Mouse (Mus musculus): ENCODE measurements around the gene Ddi2.
"Not testable (repeated sequence)": the region's sequence is repeated elsewhere in the genome, so short reads cannot be mapped to it uniquely, and the experiment has no call there.

Ddi2 gene

DNA sequence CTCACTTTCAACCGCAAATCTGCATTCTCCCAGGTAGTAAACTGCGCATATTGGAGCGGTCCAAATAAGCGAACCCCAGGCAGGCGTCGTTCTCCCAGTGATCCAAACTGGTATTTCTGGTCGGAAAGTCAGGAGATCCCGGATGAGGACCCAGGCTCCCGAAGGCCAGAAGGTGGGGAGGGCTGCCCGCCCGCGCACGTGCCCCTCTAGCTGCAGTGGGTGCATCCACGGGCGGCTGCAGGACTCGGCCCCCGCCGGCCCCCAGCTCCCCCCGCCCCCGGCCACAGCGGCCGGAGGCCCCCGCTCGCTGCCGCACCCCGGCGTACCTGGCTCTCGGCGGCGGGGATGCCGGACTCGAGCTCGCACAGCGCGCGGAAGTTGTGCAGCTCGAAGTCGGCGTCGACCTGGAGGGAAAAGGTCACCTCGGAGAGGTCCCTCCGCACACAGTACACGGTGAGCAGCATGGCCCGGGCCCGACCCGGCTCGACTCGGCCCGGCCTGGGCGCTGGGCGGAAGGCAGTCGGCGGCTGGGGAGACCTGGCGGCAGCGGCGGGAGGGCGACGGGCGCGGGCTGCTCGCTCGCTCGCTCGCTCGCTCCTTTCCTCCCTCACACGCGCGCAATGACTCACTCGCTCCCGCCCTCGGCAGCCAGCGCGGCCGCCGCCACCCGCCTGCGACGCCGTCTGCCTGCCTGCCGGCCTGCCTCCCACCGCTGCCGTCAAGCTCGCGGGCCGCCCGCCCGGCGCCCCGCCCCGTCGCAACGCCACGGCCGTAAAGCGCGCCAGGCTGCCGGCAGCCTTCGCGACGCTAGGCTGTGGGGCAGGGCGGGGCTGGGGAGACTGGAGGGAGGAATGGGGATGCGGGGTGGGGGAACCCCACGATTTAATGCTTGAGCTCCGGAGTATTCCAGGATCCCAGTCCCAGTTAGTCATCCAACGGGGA is at the start of gene Ddi2:
Gene Ddi2 (minus strand): TSS at position 689 of the 942 bp plus-strand sequence.
- in situ Hi-C loops (cut with MboI; ENCODE audit: low sequenced_read_pairs), result no loop called here

DNA sequence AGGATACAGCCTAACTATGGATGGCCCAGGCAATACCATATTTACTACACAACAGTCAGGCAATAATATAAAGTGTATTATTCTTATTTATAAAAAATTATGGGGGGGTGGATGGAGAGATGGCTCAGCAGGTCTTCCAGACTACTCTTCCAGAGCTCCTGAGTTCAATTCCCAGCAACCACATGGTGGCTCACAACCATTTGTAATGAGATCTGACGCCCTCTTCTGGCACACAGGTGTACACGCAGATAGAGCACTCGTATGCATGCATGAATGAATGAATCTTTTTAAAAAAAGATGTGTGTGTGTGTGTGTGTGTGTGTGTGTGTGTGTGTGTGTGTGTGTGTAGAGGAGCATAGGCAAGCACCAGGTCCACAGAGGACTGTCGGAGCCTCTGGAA is 49.8 kb upstream of the Ddi2 start:
- in situ Hi-C loops (cut with MboI; ENCODE audit: low sequenced_read_pairs), result not testable (repeated sequence)

DNA sequence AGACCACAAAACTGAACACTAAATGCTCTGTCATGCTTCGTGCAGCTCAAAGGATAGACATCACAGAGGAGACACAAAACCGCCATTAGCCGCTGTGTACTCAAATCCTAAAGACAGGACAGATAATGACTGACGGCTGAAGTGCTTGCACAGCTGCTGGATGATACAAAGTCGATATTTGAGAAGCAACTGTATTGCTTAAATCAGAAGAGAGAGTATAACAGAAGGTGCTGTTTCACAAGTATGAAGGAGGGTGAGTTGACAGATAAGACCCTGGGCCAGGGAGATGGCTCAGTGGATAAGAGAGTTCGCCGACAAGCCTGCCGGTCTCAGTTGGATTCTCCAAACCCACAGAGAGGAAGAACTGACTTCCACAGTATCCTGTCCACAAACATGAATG is 48.6 kb upstream of the Ddi2 start:
- in situ Hi-C loops (cut with MboI; ENCODE audit: low sequenced_read_pairs), result no loop called here

DNA sequence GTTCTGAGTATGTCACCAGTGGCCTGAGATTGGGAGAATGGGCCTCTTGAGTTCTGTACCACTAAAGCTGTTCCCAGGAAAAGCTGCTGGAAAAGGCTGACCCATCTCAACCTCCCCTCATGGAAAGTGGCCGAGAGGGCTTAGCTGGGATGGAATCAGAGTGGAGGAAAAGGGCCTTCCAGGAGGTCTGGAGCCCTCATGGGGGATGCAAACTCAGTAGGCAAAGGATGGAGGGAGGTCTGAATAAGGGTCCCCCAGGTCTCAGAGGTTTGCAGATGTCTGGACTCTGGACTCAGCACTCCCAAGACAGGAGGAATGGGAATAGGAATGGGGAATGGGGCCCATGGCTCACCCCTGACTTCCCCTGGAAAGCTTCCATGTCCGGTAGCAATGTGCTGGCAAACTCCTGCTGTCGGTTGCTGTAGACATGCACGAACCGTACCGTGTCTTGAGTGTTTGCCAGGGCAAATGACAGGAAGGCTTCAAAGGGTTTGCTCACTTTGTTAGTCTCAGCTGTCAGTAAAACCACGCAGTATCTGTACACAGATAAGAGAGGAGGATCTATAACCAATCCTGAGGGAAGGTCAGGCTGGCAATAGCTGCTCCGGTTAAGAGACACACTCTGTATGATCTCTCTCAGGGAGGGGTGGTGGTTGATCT is 46.4 kb upstream of the Ddi2 start:
- in situ Hi-C loops (cut with MboI; ENCODE audit: low sequenced_read_pairs), result no loop called here

DNA sequence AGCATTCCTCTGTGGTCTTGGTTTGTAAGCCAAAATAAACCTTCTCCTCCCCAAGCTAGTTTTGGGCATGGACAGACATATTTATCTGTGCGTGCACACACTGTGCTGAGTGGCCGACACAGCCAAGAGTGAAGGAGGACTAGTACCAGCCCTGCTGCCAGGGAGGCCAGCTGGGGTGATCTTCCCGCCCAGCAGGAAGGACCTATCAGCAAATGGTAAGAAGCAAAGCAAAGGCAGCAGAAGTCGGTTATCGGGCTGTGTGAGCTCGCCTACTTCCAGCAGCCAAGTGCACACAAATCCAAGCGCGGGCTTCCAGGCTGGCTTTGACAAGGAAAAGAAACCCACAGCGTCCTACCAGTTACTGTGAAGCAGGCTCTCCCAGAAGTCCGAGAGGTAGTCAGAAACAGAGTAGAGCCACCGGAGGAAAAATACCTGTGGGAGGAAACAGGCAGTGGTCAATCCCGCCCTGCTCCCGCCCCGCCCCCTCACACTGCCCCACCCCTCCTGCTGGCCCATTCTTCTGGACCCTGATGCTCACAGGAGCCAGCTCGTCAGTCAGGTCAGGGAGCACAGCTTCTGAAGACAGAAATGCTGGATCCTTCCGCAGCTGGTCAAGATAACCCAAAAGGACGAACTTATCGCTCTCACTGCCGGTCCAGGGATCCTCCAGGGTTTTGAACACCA is 44.3 kb upstream of the Ddi2 start:
- in situ Hi-C loops (cut with MboI; ENCODE audit: low sequenced_read_pairs), result no loop called here

DNA sequence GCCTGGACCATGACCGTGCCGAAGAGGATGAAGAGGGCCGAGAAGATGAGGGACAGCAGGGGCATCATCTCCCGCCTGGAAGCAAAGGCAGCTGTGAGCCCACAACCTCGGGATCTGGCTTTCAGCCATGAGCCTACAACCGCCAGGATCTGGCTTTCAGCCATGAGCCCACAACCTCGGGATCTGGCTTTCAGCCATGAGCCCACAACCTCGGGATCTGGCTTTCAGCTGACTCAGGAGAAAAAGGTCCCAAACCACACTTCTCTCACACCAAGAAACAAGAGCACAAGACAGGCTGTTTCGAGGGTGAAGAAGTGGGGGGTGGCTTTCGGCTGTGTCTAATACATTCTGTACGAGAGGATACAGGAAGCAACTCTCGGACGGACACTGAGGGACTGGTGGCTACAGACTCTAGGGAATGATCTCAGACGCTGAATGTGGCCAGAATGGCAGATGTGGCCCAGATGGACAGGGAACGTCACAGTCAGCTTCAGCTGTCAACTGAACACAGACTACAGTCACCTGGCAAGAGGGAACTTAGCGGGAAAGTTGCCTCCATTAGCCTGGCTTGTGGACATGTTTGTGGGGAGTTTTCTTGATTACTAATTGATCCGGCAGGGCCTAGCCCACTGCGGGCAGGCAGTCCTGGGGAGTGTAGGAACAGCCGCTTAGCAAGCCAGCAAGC is 43.6 kb upstream of the Ddi2 start:
- in situ Hi-C loops (cut with MboI; ENCODE audit: low sequenced_read_pairs), result no loop called here

DNA sequence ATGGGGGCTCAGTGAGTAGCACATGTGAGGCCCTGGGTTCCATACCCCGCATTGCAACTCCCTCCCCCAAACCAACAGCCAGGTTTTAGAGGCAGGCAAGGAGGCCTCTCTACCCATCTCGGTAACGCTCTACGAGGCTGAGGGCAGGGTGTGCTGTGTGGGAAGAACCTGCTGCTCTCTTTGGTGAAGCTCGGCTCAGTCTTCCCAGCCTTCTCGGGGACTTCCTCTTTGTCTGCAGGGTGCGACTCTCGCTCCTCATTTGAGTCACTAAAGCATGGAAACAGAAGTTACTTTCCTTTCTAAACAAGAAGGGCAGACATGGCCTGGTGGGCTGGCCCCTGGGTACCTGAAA is 43.1 kb upstream of the Ddi2 start:
- in situ Hi-C loops (cut with MboI; ENCODE audit: low sequenced_read_pairs), result no loop called here

DNA sequence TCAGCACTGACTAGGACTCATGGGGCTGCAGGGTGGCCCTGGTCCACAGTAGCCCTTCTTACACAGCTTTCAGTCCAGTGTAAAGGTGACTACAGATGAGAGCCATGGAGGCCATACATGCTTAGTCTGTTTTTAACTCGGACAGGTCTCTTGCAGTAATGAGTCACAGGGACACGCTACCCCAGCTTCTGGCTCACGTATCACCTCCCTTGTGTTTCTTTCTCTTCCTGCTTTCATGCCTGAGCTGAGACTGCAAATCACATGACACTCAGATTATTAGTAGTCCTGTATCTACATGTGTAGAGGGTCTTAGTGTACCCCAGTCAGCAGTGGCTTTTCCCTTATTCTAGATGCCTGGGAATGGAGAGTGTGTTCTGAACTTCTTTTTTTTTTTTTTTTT is 41.8 kb upstream of the Ddi2 start:
- in situ Hi-C loops (cut with MboI; ENCODE audit: low sequenced_read_pairs), result no loop called here

DNA sequence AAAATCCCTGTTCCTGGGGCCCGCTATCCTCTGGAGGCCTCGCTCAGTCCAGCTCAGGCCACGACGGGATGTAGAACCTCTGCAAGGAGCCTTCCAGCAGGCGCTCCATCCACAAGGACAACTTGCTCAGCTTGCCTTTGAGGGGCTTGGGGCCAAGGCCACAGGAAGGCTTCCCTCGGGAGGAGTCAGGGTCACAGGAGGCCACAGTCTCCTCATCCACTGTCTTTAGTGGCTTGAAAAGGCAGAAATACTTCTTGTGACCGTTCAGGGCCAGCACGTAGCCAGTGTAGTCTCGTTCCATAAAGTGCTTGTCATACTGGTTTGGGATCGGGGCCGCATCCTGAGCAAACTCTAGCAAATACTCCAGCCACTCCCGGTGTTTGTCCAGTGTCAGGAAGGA is 40.3 kb upstream of the Ddi2 start:
- in situ Hi-C loops (cut with MboI; ENCODE audit: low sequenced_read_pairs), result no loop called here

DNA sequence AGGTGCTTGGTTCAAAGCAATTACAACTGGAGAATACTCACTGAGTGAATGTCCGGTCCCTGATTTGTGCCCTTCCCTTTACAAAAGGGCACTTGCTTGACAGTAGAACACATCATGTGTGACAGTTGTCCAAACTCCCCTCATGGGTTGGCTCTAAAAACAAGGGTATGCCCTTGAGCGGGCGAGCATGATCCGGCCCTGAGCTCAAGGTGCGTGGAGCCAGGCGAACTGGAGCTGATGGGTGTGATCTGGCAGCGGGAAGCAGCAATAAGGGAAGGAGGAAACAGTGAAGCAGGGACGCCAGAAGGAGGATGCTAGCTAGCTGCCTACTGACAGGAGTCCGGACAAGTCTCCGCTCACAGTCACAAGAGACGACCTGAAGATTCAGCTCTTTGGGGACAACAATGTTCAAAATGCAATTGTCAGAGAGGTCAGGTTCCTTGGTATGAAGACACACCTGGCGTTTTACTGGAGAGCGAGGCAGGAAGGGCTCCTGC is 38.9 kb upstream of the Ddi2 start:
- in situ Hi-C loops (cut with MboI; ENCODE audit: low sequenced_read_pairs), result no loop called here

DNA sequence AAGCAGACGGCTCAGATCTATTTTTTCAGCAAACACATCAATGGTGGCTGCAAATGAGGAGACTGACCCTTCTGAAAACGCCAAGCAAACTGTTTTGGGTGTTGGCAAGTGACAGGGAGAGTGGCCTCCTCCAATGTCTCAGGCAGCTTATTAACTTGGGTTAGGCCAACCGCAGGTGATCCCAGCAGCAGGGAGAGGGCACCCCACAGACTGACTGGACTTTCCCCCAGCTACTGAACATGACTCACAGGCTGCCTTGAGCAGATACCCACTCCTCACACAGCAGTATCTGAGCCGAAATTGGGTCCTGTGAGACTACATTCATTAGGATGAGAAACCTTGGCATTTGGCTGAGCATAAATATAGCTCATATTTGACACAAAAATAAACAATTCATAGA is 37.7 kb upstream of the Ddi2 start:
- in situ Hi-C loops (cut with MboI; ENCODE audit: low sequenced_read_pairs), result no loop called here

DNA sequence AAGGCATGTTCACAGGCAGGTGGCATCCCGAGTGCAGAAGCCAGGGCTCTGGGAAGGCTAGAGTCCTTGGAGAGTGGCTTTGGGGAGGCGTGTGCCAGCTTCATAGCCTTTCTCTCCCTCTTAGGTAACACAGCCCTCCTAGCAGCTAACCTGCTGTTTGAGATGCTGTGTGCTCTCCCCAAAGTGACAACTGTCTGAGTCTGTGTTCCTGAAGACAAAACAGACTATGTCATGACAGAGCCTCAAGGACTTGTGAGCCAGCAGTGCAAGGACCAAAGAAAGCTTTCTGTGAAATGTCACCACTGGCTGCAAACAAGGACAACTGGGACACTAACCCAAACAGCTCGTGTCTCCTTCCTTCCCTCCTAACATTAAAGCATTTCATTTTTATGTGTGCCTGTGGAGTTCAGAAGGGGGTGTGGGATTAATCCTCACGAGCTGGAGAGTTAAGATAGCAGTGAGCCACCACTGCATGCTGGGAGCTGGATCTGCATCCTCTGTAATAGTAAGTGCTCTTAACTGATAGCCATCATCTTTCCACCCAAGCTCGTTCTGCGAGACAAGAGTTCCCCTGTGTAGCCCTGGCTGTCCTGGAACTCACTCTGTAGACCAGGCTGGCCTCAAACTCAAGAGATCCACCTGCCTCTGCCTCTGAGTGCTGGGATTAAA is 35.8 kb upstream of the Ddi2 start:
- in situ Hi-C loops (cut with MboI; ENCODE audit: low sequenced_read_pairs), result no loop called here

DNA sequence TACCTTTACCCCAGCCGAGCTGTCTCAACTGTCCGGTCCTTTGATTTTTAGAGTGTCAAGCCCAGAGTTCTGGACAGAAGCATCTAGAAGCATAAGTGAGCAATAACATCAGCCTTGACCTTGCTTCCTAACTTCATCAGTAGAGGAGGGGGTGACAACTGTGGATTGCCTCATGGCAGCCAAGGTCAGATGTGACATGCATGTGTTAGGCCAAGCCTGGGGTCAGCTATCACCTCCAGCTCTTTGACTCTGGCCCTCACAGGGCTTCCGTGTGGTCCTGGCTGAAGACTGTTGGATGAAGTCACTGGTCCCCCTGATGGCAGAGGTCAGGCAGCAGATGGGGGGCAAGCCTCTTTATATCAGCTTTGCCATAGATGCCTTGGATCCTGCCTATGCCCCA is 33.9 kb upstream of the Ddi2 start:
- in situ Hi-C loops (cut with MboI; ENCODE audit: low sequenced_read_pairs), result no loop called here

DNA sequence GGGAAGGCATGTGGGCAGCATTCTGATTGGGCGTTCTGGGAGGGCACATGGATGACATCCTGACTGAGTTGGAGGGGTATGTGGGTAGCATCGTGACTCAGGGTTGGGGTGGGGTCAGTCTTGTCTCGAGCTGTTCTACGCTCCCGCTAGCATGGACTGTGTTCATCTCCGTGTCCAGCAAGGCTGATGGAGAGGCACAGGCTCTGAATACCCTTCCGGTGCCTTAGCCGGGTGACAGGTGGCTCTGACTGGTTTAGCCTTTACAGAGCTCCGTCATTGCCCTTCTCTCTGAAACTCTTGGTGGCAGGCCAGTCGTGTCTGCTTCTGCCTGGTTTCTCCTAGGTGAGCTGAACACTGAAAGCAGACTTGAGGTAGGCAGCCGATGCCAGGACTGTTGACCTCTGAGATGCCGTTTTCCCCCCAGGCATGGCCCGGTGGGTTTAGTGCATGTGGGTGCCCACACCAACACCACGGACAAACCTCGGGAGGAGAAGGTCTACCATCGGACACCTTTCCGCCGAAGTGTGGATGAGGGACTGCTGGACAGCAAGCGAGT is 32.2 kb upstream of the Ddi2 start:
- in situ Hi-C loops (cut with MboI; ENCODE audit: low sequenced_read_pairs), result no loop called here

DNA sequence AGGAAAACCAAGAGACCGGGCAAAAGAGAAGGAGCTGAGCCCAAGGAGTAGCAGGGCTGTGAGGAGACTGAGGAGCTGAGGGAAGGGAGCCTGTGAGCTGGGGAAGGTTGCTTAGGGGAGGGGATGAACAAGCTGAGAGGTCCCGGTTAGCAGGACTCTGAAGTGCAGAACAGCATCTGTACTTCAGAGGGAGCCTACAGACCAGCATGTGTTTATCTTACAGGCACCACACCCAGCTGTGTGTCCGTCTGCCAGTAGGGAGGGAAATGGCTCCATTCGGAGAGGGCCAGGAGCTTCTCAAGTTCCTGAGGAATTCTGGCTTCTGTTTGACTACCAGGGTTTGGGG is 28.8 kb upstream of the Ddi2 start:
- in situ Hi-C loops (cut with MboI; ENCODE audit: low sequenced_read_pairs), result no loop called here

DNA sequence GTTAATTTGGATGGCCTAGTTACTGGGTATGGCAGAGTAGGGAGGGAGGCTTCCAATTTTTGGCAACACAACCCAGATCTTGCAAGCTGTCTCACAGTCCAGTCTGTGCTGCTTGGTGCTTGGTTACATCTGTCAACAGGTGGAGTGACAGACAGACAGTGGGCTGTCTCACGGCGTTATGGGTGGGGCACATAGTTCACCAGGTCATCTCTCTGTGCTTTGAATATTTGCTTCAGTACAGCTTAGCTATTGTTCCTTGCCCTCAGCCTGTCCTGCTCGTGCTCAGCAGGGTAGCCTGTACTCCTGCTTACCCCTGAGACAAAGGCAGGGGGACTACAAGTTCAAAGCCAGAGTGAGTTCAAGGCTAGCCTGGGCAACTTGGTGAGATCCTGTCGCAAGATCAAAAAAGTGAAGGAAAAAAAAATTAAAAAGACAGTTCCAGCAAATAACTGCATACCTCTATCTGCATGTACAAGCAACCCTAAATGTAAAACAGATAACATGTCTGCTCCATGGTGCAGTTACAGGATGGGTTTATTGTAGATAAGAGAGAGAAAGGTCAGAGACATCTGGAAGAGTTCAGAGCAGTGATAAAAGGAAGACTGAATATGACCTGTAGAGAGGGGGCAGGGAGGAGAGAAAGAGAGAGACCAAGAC is 28.3 kb upstream of the Ddi2 start:
- in situ Hi-C loops (cut with MboI; ENCODE audit: low sequenced_read_pairs), result no loop called here

DNA sequence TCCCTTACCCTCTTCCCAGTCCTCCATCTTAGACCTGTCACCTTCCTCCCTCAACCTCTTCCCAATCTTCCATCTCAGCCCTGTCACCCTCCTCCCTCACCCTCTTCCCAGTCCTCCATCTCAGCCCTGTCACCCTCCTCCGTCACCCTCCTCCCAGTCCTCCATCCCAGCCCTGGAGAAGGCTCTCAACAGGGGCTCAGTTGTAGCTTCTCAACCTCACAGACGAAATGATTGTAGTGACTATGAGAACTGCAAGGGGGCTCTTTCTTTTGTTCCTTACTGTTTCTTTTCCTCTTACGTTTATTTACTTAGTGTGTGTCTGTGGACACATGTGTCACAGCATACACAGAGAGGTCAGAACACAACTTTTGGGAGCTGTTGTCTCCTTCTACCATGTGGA is 27.6 kb upstream of the Ddi2 start:
- in situ Hi-C loops (cut with MboI; ENCODE audit: low sequenced_read_pairs), result no loop called here

DNA sequence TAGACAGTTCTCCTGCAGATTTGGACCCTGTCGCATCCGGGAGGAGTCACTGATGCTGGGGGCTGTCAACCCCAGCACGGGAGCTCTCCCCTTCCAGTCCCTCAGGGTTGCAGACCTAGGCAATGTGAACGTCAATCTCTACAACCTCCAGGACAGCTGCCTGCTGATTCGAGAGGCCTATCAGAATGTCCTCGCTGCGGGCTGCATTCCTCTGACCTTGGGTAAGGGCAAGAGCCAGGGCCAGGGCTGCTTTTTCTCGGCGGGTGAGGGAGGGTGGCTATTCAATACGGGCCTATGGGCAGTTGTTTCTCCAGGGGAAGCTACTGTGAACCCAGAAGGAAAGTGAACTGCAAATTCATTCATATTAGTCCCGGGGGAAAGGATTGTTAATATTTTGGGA is 26.3 kb upstream of the Ddi2 start:
- in situ Hi-C loops (cut with MboI; ENCODE audit: low sequenced_read_pairs), result no loop called here

DNA sequence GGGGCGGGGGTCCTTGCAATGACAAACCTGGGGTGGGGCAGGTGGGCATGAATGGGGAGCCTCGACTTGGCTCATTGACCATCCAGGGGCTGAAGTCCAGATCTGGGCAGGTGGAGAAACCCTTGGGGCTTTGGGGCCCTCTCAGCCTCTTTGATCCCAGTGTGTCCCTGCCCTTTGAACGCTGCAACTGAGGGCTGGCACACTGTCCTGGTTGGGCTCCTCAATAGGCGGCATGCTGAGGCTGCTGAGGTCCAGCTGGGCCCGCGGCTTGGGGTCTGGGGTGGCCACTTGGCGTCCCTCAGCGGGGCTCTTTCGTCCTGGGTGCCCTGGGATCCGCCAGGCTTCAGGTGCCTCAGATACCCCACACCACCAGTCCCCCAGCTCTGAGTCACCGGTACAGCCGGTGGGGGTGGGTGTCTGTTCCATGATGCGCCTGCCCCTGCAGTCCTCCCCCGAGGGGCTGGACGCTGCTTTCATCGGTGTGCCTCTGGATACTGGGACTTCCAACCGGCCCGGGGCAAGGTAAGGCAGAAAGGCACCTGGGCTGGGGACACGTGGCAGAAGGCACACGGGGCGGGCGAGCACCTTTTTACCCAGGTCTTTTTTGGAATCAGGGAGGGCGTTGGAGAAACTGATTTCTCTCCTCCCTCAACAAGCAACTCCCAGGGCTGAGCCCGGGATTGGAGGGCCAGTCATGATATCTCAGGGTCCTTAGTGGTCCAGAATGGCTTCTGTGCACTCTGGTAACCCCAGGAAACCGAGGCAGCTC is 23.5 kb upstream of the Ddi2 start, which contains the start of gene Agmat:
Gene Agmat (plus strand): TSS at position 95 of the 769 bp plus-strand sequence.
- in situ Hi-C loops (cut with MboI; ENCODE audit: low sequenced_read_pairs), result no loop called here
